Mouse (Mus musculus) kidney, postnatal 0 days (tissue): ENCODE results near the gene Arf1. TPM values are rescaled to one million over a fixed set of nuclear protein-coding genes. Genes with fewer than 3 reads are reported as not detected.

Experiments
- ATAC-seq: fragments of 200-750 bp; cut with Nextera tagmentation; replicated peaks from 2 replicates; pipeline ENCODE4 v1.8.0; 2017; ENCODE audit warnings: low read depth, moderate number of reproducible peaks, moderate TSS enrichment, moderate library complexity; ENCODE audit not compliant: low FRiP score
- DNase-seq: peaks from one replicate; pipeline ENCODE4 v3.0.0-alpha.2; 2016; ENCODE audit warnings: low spot score
- H3K27ac ChIP-seq: fragments of 300-500 bp; sonication (generic); 2 replicates; pipeline ENCODE4 v1.5.1; 2014; ENCODE audit warnings: mild to moderate bottlenecking
- H3K27me3 ChIP-seq: fragments of 300-500 bp; sonication (generic); 2 replicates; pipeline ENCODE4 v1.6.1; 2014; ENCODE audit warnings: low read length, mixed read lengths; ENCODE audit not compliant: insufficient read depth
- H3K36me3 ChIP-seq: fragments of 300-500 bp; sonication (generic); 2 replicates; pipeline ENCODE4 v1.6.1; 2014; ENCODE audit warnings: low read length, mixed read lengths; ENCODE audit not compliant: insufficient read depth
- H3K4me1 ChIP-seq: fragments of 300-500 bp; sonication (generic); replicated peaks from 2 replicates; pipeline ENCODE4 v1.6.1; 2014; ENCODE audit warnings: antibody characterized with exemption, low read length, mixed read lengths; ENCODE audit not compliant: insufficient read depth
- H3K4me2 ChIP-seq: fragments of 300-500 bp; sonication (generic); 2 replicates; pipeline ENCODE4 v1.6.1; 2014; ENCODE audit warnings: mild to moderate bottlenecking, low read length, moderate library complexity, mixed read lengths
- H3K4me3 ChIP-seq: fragments of 300-500 bp; sonication (generic); replicated peaks from 2 replicates; pipeline ENCODE4 v1.5.1; 2014; ENCODE audit warnings: low read depth, low read length
- H3K9ac ChIP-seq: fragments of 300-500 bp; sonication (generic); 2 replicates; pipeline ENCODE4 v1.6.1; 2014; ENCODE audit warnings: low read depth, low read length
- H3K9me3 ChIP-seq: fragments of 300-500 bp; sonication (generic); replicated peaks from 2 replicates; pipeline ENCODE4 v1.6.1; 2016; ENCODE audit warnings: low read length, inconsistent platforms, mixed read lengths
- CTCF ChIP-seq: IDR thresholded peaks from 2 replicates; pipeline ENCODE4 v1.5.1; 2016; ENCODE audit warnings: antibody characterized with exemption, low read depth, mild to moderate bottlenecking, moderate library complexity
- WGBS: fragments of 180-500 bp; shearing (Covaris S2); extraction: QIAGEN DNeasy Blood & Tissue Kit; methylation state at CpG from one replicate; pipeline ENCODE4 v1.1.7; 2014; 5-methylcytosine and 5-hydroxymethylcytosine counted together
- polyA plus RNA-seq: library from polyadenylated mRNA; unstranded; fragments of >200 nt; fragmentation: Nextera tagmentation; extraction: Ambion mirVana; gene quantifications from 2 replicates; pipeline ENCODE4 v1.2.1, GENCODE M21; 2015

Arf1 gene
- polyA plus RNA-seq, 1 experiment from 2014 or later = 670 TPM

- DNase-seq (peak; percentile 86), ATAC-seq (no peak)
- no peak overlapping the region for H3K4me2 ChIP-seq
- peaks cover 8% of the 10 kb centered on the region for H3K27me3 ChIP-seq
- H3K36me3 ChIP-seq = peaks cover 20% of the 10 kb centered on the region
- H3K9ac ChIP-seq = no peak overlapping the region
- H3K9me3 ChIP-seq = no peaks in the 10 kb centered on the region
- 34% methylated on average over 3 of the region's 3 CpGs for WGBS
- peaks cover 7% of the 10 kb centered on the region; the same call in 1 of the 2 replicates for H3K4me1 ChIP-seq
- peak; percentile 85 for TF ChIP-seq CTCF
- H3K4me3 ChIP-seq = no peak overlapping the region
- H3K27ac ChIP-seq = no peak overlapping the region
Measured at GRCm38 (mm10) chr11:59183821-59184220, 44.2 kb downstream of the Arf1 start.

DNA sequence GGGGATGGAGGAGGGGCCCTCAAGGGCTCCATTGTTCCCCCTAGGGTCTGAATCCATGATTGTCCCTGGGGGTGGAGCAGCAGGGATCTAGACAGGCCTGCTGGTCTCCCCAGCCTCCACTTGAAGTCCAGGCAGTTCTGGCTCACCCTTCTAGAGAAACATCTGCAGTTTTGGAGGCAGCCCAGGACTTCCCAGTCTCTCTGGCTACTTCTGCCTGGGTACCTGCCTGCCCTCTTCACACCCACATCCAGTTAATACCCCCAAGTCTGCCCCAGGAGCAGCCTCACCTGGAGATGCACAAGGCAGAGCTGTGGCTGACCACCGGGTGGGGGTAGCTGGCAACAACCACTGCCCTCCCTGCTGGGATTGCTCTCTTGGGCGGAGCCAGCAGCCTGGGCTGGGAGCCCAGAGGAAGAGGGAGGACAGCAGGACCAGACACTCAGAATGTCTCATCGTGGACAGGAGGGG lies 45.2 kb downstream of the Arf1 start, which contains the start of gene Gjc2:
Gjc2 (minus strand) TSS at position 350 of the 468 bp plus-strand sequence.
- no peak within 1 kb of the TSS for H3K4me3 ChIP-seq
- peaks cover 17% of the 10 kb centered on the region for H3K27me3 ChIP-seq
- H3K4me1 ChIP-seq = peaks cover 7% of the 10 kb centered on the region; the same call in 1 of the 2 replicates
- ATAC-seq = no peak
- TF ChIP-seq CTCF = no peak
- no peaks in the 10 kb centered on the region for H3K9me3 ChIP-seq
- H3K27ac ChIP-seq = 0 out of 2 replicates have a peak within 1 kb of the TSS, but pooled peaks have one; percentile 36
- peaks cover 20% of the 10 kb centered on the region for H3K36me3 ChIP-seq
- H3K4me2 ChIP-seq = 0 out of 2 replicates have a peak within 1 kb of the TSS, but pooled peaks have one; percentile 4
- no peak within 1 kb of the TSS for H3K9ac ChIP-seq
- DNase-seq = peak; percentile 39
- 57% methylated on average over 2 of the region's 3 CpGs for WGBS

GRCm38 (mm10) chr11:59176921-59177320 lies 51.1 kb downstream of the Arf1 start:
- H3K9ac ChIP-seq = 0 out of 2 replicates have a peak overlapping the region, but pooled peaks have one; percentile 23
- no peaks in the 10 kb centered on the region for H3K9me3 ChIP-seq
- ATAC-seq (0 out of 2 replicates have a peak, but pooled peaks have one; percentile 15), DNase-seq (no peak)
- no peaks in the 10 kb centered on the region; the same call in 1 of the 2 replicates for H3K4me1 ChIP-seq
- peak overlapping the region; percentile 17 for H3K4me3 ChIP-seq
- peak overlapping the region; percentile 31 for H3K4me2 ChIP-seq
- 8% methylated on average over 34 of the region's 34 CpGs for WGBS
- no peak overlapping the region for H3K27ac ChIP-seq
- TF ChIP-seq CTCF = no peak
- H3K36me3 ChIP-seq = no peaks in the 10 kb centered on the region
- H3K27me3 ChIP-seq = peaks cover 48% of the 10 kb centered on the region

- Histone ChIP-seq H3K27ac (no peak overlapping the region), H3K4me3 (peak overlapping the region; percentile 17), H3K27me3 (peaks cover 48% of the 10 kb centered on the region), H3K9ac (0 out of 2 replicates have a peak overlapping the region, but pooled peaks have one; percentile 23), H3K4me2 (peak overlapping the region; percentile 31), H3K36me3 (no peaks in the 10 kb centered on the region), H3K9me3 (no peaks in the 10 kb centered on the region), H3K4me1 (no peaks in the 10 kb centered on the region; the same call in 1 of the 2 replicates)
- no peak for TF ChIP-seq CTCF
- DNase-seq (no peak), ATAC-seq (0 out of 2 replicates have a peak, but pooled peaks have one; percentile 27)
- 2% methylated on average over 48 of the region's 48 CpGs for WGBS
Measured at GRCm38 (mm10) chr11:59176475-59176874, 51.6 kb downstream of the Arf1 start.

GRCm38 (mm10) chr11:59174189-59174838 lies 53.8 kb downstream of the Arf1 start:
- Histone ChIP-seq H3K36me3 (no peaks in the 10 kb centered on the region), H3K27me3 (peaks cover 45% of the 10 kb centered on the region), H3K9me3 (no peaks in the 10 kb centered on the region), H3K9ac (no peak overlapping the region), H3K4me2 (no peak overlapping the region), H3K4me1 (no peaks in the 10 kb centered on the region; the same call in 1 of the 2 replicates), H3K27ac (no peak overlapping the region), H3K4me3 (no peak overlapping the region)
- 51% methylated on average over 6 of the region's 6 CpGs for WGBS
- ATAC-seq (no peak), DNase-seq (no peak)
- TF ChIP-seq CTCF = no peak

- no peaks in the 10 kb centered on the region; the same call in 1 of the 2 replicates for H3K4me1 ChIP-seq
- DNase-seq (no peak), ATAC-seq (no peak)
- H3K9me3 ChIP-seq = no peaks in the 10 kb centered on the region
- WGBS = 71% methylated on average over 4 of the region's 4 CpGs
- peaks cover 8% of the 10 kb centered on the region for H3K27me3 ChIP-seq
- no peak for TF ChIP-seq CTCF
- H3K9ac ChIP-seq = no peak overlapping the region
- no peak overlapping the region for H3K4me3 ChIP-seq
- H3K36me3 ChIP-seq = no peaks in the 10 kb centered on the region
- no peak overlapping the region for H3K27ac ChIP-seq
- no peak overlapping the region for H3K4me2 ChIP-seq
Measured at GRCm38 (mm10) chr11:59170549-59170948, 57.5 kb downstream of the Arf1 start.
